ENCODE assay signal across 8 mouse cellular contexts in genomic region chr6:36004701-36005100, GRCm38 (mm10).
DNase-seq lines count a peak whose midpoint lies in the region; ATAC-seq and TF ChIP-seq lines count a peak whose summit lies in the region.

No protein-coding gene starts in this region.

- no peaks in the 10 kb centered on the region for H3K9me3 ChIP-seq in liver, postnatal 0 days (ENCODE audit: low read length)
- H3K9me3 ChIP-seq in neural tube, embryonic 11.5 days (ENCODE audit: control insufficient read depth, low read length) = no peaks in the 10 kb centered on the region

- no peak for TF ChIP-seq EP300 in liver, postnatal 0 days (IDR thresholded peaks at IDR 0.05; ENCODE audit: low read depth)

- no peak overlapping the region for H3K9ac ChIP-seq in liver, postnatal 0 days (replicated peaks)
- H3K9ac ChIP-seq in neural tube, embryonic 11.5 days (ENCODE audit: low read length) = no peak overlapping the region

- no peak overlapping the region for H3K27ac ChIP-seq in liver, postnatal 0 days (ENCODE audit: low read depth)
- no peak overlapping the region for H3K27ac ChIP-seq in neural tube, embryonic 11.5 days (ENCODE audit: low read depth, low read length)

- 39% methylated on average over 1 of the region's 1 CpGs for WGBS in liver, postnatal 0 days (ENCODE audit: insufficient replicate concordance)
- 46% methylated on average over 1 of the region's 1 CpGs for WGBS in neural tube, embryonic 11.5 days

- TF ChIP-seq CTCF in liver, postnatal 0 days (IDR thresholded peaks at IDR 0.05; ENCODE audit: low read depth) = peak; percentile 73

- H3K27me3 ChIP-seq in liver, postnatal 0 days (ENCODE audit: insufficient read depth, low read length) = no peaks in the 10 kb centered on the region
- H3K27me3 ChIP-seq in neural tube, embryonic 11.5 days (ENCODE audit: control insufficient read depth, insufficient read depth, low read length) = no peaks in the 10 kb centered on the region

- no peaks in the 10 kb centered on the region for H3K36me3 ChIP-seq in liver, postnatal 0 days (replicated peaks; ENCODE audit: insufficient read depth, low read length)
- H3K36me3 ChIP-seq in neural tube, embryonic 11.5 days (ENCODE audit: control insufficient read depth, insufficient read depth, low read length) = no peaks in the 10 kb centered on the region

- ATAC-seq in liver, postnatal 0 days = no peak
- ATAC-seq in hematopoietic stem cell, adult 5-6 weeks (replicated peaks in 1 of 2; ENCODE audit: insufficient read depth in 1 of 2, low FRiP score in 2 of 2, low TSS enrichment in 1 of 2, low read depth in 1 of 2, poor library complexity in 2 of 2, severe bottlenecking in 2 of 2) = peak; percentile 56 to 82
- peak; percentile 63; the same call in 1 of the 2 replicates for ATAC-seq in neural tube, embryonic 11.5 days (ENCODE audit: insufficient read depth, low FRiP score, low TSS enrichment)

- no peak overlapping the region for H3K4me2 ChIP-seq in liver, postnatal 0 days (ENCODE audit: low read depth, low read length)
- no peak overlapping the region for H3K4me2 ChIP-seq in neural tube, embryonic 11.5 days (ENCODE audit: low read depth)

- H3K4me1 ChIP-seq in liver, postnatal 0 days (ENCODE audit: insufficient read depth) = no peaks in the 10 kb centered on the region
- H3K4me1 ChIP-seq in neural tube, embryonic 11.5 days (ENCODE audit: control insufficient read depth, insufficient read depth, low read length) = no peaks in the 10 kb centered on the region

- DNase-seq in cerebellum, adult 18-20 months = peak; percentile 11 to 18
- DNase-seq in cerebellum, adult 11-12 months = no peak
- DNase-seq in liver, postnatal 0 days = peak; percentile 13
- DNase-seq in liver = no peak
- peak; percentile 80 for DNase-seq in brain, adult 2 months (ENCODE audit: low read depth, low spot score)
- DNase-seq in neural tube, embryonic 11.5 days (ENCODE audit: low spot score) = peak; percentile 23
- DNase-seq in spleen, postnatal 4 days (ENCODE audit: low spot score in 2 of 2) = no peak

- H3K4me3 ChIP-seq in liver, postnatal 0 days (ENCODE audit: low read depth, low read length) = no peak overlapping the region
- H3K4me3 ChIP-seq in neural tube, embryonic 11.5 days (ENCODE audit: low read depth, low read length) = no peak overlapping the region

Comparison
In these comparisons a context has a peak if more than half of its experiments do, and no peak if none do; other contexts are left out.
1. DNase-seq: peak in cerebellum, adult 18-20 months (2 of 2), liver, postnatal 0 days (single experiment), brain, adult 2 months (single experiment) and neural tube, embryonic 11.5 days (single experiment); none in cerebellum, adult 11-12 months (single experiment), liver (single experiment) and spleen, postnatal 4 days (0 of 2).